Mouse (Mus musculus) gastrocnemius, adult 2 months (tissue): Measurements from ENCODE around the gene Fbxl15. TPM values are rescaled to one million over a fixed set of nuclear protein-coding genes. Genes with fewer than 3 reads are reported as not detected.

ENCODE experiments used
- DNase-seq: peaks from one replicate; pipeline ENCODE4 v3.0.0; 2022
- H3K27ac ChIP-seq: fragments of 200-600 bp; 2 replicates; pipeline ENCODE4 v1.8.1; 2022; ENCODE audit warnings: mild to moderate bottlenecking
- H3K4me3 ChIP-seq: fragments of 200-600 bp; 2 replicates; pipeline ENCODE4 v1.8.1; 2022; ENCODE audit warnings: mild to moderate bottlenecking, moderate library complexity
- CTCF ChIP-seq: fragments of 200-600 bp; IDR thresholded peaks from 2 replicates; pipeline ENCODE4 v1.8.1; 2022; ENCODE audit warnings: antibody characterized with exemption, mild to moderate bottlenecking, moderate library complexity
- intact Hi-C: fragments of 180-260 bp; cut with DNase I; formaldehyde crosslinking; loops from one replicate; pipeline ENCODE4 v1.15.1; 2025
- microRNA-seq: library from miRNA; unstranded; fragments of <30 nt; microRNA quantifications from one replicate; pipeline ENCODE4 v1.2.0, GENCODE M21; 2021
- total RNA-seq, 2 experiments: library from RNA; stranded (reverse); gene quantifications; 2 replicates each; pipeline ENCODE4 v1.2.3; 2021

Gene Fbxl15
- total RNA-seq, 2 experiments from 2014 or later = 2.9 to 3.8 TPM

GRCm38 (mm10) chr19:46369204-46369603, 41.2 kb downstream of the Fbxl15 start:
- Histone ChIP-seq H3K4me3 (no peak overlapping the region), H3K27ac (peak overlapping the region; percentile 58)
- DNase-seq = peak; percentile 82
- intact Hi-C loops = no loop called here
- TF ChIP-seq CTCF = peak; percentile 75

GRCm38 (mm10) chr19:46374477-46375088, 46.6 kb downstream of the Fbxl15 start:
- intact Hi-C loops = no loop called here
- no peak overlapping the region for H3K27ac ChIP-seq
- DNase-seq = no peak
- no peak overlapping the region for H3K4me3 ChIP-seq
- TF ChIP-seq CTCF = no peak

GRCm38 (mm10) chr19:46375489-46375888, 47.5 kb downstream of the Fbxl15 start:
- Histone ChIP-seq H3K27ac (no peak overlapping the region), H3K4me3 (no peak overlapping the region)
- TF ChIP-seq CTCF = no peak
- DNase-seq = no peak
- intact Hi-C loops = no loop called here

- intact Hi-C loops = no loop called here
- Histone ChIP-seq H3K4me3 (no peak overlapping the region), H3K27ac (no peak overlapping the region)
- TF ChIP-seq CTCF = no peak
- no peak for DNase-seq
These were observed 47.9 kb downstream of the Fbxl15 start for GRCm38 (mm10) chr19:46375891-46376290.

Small RNAs within 50 kb of the gene (microRNA-seq; reads per million reads assigned to microRNA genes)
- gene Mir146b = not detected

Other genes with a start within 250 kb of the Fbxl15 start
- not detected for gene Elovl3, start 196.3 kb upstream of the Fbxl15 start, total RNA-seq
- 10 to 100 TPM in 1 of 2 experiments, 1 to 10 TPM in 1; 4.6 to 15.1 TPM for gene Pitx3, start 179.9 kb upstream of the Fbxl15 start, total RNA-seq
- gene Gbf1, start 175.7 kb upstream of the Fbxl15 start, total RNA-seq = 10 to 100 TPM; 47.4 to 59.0 TPM
- gene Nfkb2, start 23.9 kb upstream of the Fbxl15 start, total RNA-seq = 1 to 10 TPM; 8.2 to 8.5 TPM
- under 1 TPM; 0.14 to 0.36 TPM for gene Psd, start 1.0 kb upstream of the Fbxl15 start, total RNA-seq
- gene Cuedc2, start 10.5 kb downstream of the Fbxl15 start, total RNA-seq = 10 to 100 TPM; 58.2 to 67.6 TPM
- 1 to 10 TPM in 1 of 2 experiments, under 1 TPM in 1; 0.82 to 1.2 TPM for gene Mfsd13a, start 12.9 kb downstream of the Fbxl15 start, total RNA-seq
- gene 2310034G01Rik, start 22.1 kb downstream of the Fbxl15 start, total RNA-seq = under 1 TPM; 0.17 to 0.18 TPM
- 10 to 100 TPM; 59.8 to 61.0 TPM for gene Actr1a, start 67.6 kb downstream of the Fbxl15 start, total RNA-seq
- 1 to 10 TPM; 5.1 to 6.1 TPM for gene Sufu, start 68.7 kb downstream of the Fbxl15 start, total RNA-seq
- 10 to 100 TPM; 20.2 to 20.7 TPM for gene Trim8, start 173.5 kb downstream of the Fbxl15 start, total RNA-seq
- 10 to 100 TPM; 64.0 to 67.7 TPM for gene Arl3, start 245.0 kb downstream of the Fbxl15 start, total RNA-seq
- 1 to 10 TPM; 3.2 to 3.7 TPM for gene Sfxn2, start 245.2 kb downstream of the Fbxl15 start, total RNA-seq